Mouse (Mus musculus) kidney, embryonic 16.5 days (tissue): ENCODE measurements around the gene Lztfl1. TPM values are rescaled to one million over a fixed set of nuclear protein-coding genes. Genes with fewer than 3 reads are reported as not detected.
A peak's percentile ranks its signal among the peaks of the same experiment; 100 is the strongest.

ENCODE experiments used
- ATAC-seq: fragments of 200-750 bp; cut with Nextera tagmentation; 2 replicates; pipeline ENCODE4 v1.8.0; 2017; ENCODE audit warnings: moderate TSS enrichment; ENCODE audit not compliant: low FRiP score, low TSS enrichment
- H3K27ac ChIP-seq: fragments of 300-500 bp; sonication (generic); 2 replicates; pipeline ENCODE4 v1.5.1; 2014; ENCODE audit warnings: low read length
- H3K27me3 ChIP-seq: fragments of 300-500 bp; sonication (generic); 2 replicates; pipeline ENCODE4 v1.6.1; 2014; ENCODE audit warnings: low read length, control low read depth, mixed read lengths; ENCODE audit not compliant: insufficient read depth
- H3K36me3 ChIP-seq: fragments of 300-500 bp; sonication (generic); 2 replicates; pipeline ENCODE4 v1.6.1; 2014; ENCODE audit warnings: low read length, control low read depth, mixed read lengths; ENCODE audit not compliant: insufficient read depth
- H3K4me1 ChIP-seq: fragments of 300-500 bp; sonication (generic); 2 replicates; pipeline ENCODE4 v1.6.1; 2014; ENCODE audit warnings: low read length, control low read depth, mixed read lengths; ENCODE audit not compliant: insufficient read depth
- H3K4me2 ChIP-seq: fragments of 300-500 bp; sonication (generic); replicated peaks from 2 replicates; pipeline ENCODE4 v1.6.1; 2014; ENCODE audit warnings: low read depth, low read length
- H3K4me3 ChIP-seq: fragments of 300-500 bp; sonication (generic); 2 replicates; pipeline ENCODE4 v1.5.1; 2014; ENCODE audit warnings: mild to moderate bottlenecking, low read length
- H3K9ac ChIP-seq: fragments of 300-500 bp; sonication (generic); replicated peaks from 2 replicates; pipeline ENCODE4 v1.6.1; 2014; ENCODE audit warnings: low read length
- H3K9me3 ChIP-seq: fragments of 300-500 bp; sonication (generic); 2 replicates; pipeline ENCODE4 v1.6.1; 2016; ENCODE audit warnings: low read length, control low read depth
- WGBS: fragments of 180-500 bp; shearing (Covaris S2); extraction: QIAGEN DNeasy Blood & Tissue Kit; methylation state at CpG from one replicate; pipeline ENCODE4 v1.1.7; 2014; 5-methylcytosine and 5-hydroxymethylcytosine counted together
- polyA plus RNA-seq: library from polyadenylated mRNA; unstranded; fragments of >200 nt; fragmentation: Nextera tagmentation; extraction: Ambion mirVana; gene quantifications from 2 replicates; pipeline ENCODE4 v1.2.1, GENCODE M21; 2015

Lztfl1 gene
- polyA plus RNA-seq, result 48.1 and 48.4 TPM in 2 replicates

- Histone ChIP-seq H3K4me1 (peaks cover 6% of the 10 kb centered on the region), H3K4me3 (peak within 1 kb of the TSS; percentile 84), H3K27me3 (no peaks in the 10 kb centered on the region), H3K27ac (peak within 1 kb of the TSS; percentile 74), H3K36me3 (no peaks in the 10 kb centered on the region), H3K9ac (peak within 1 kb of the TSS; percentile 80), H3K9me3 (no peaks in the 10 kb centered on the region), H3K4me2 (peak within 1 kb of the TSS; percentile 59)
- under 1% methylated on average over 54 of the region's 55 CpGs for WGBS
- ATAC-seq, result peak; percentile 100
Observed at GRCm38 (mm10) chr9:123717186-123718008, at the start of gene Lztfl1. Gene Lztfl1 (minus strand): TSS chr9:123717697.

- Histone ChIP-seq H3K36me3 (no peaks in the 10 kb centered on the region), H3K27ac (no peak overlapping the region), H3K27me3 (no peaks in the 10 kb centered on the region), H3K9me3 (no peaks in the 10 kb centered on the region), H3K4me3 (no peak overlapping the region), H3K4me1 (no peaks in the 10 kb centered on the region), H3K4me2 (no peak overlapping the region), H3K9ac (no peak overlapping the region)
- 95% methylated on average over 3 of the region's 3 CpGs for WGBS
- no peak for ATAC-seq
Observed at GRCm38 (mm10) chr9:123766996-123767395, 49.5 kb upstream of the Lztfl1 start.

- 81% methylated on average over 3 of the region's 3 CpGs for WGBS
Observed at GRCm38 (mm10) chr9:123763771-123764170, 46.3 kb upstream of the Lztfl1 start.

GRCm38 (mm10) chr9:123762886-123763285 is 45.4 kb upstream of the Lztfl1 start:
- Histone ChIP-seq H3K36me3 (no peaks in the 10 kb centered on the region), H3K9ac (no peak overlapping the region), H3K4me1 (no peaks in the 10 kb centered on the region), H3K27ac (no peak overlapping the region), H3K9me3 (no peaks in the 10 kb centered on the region), H3K4me2 (no peak overlapping the region), H3K4me3 (no peak overlapping the region), H3K27me3 (no peaks in the 10 kb centered on the region)
- 88% methylated on average over 4 of the region's 4 CpGs for WGBS
- ATAC-seq, result no peak

More at GRCm38 (mm10) chr9:123763771-123764170, 46.3 kb upstream of the Lztfl1 start:
- no peak overlapping the region for H3K4me3 ChIP-seq
- H3K9ac ChIP-seq, result no peak overlapping the region
- H3K4me2 ChIP-seq, result no peak overlapping the region
- H3K4me1 ChIP-seq, result no peaks in the 10 kb centered on the region
- no peaks in the 10 kb centered on the region for H3K36me3 ChIP-seq
- H3K9me3 ChIP-seq, result no peaks in the 10 kb centered on the region
- no peak for ATAC-seq
- no peaks in the 10 kb centered on the region for H3K27me3 ChIP-seq
- H3K27ac ChIP-seq, result no peak overlapping the region

- H3K9ac ChIP-seq, result no peak overlapping the region
- H3K36me3 ChIP-seq, result no peaks in the 10 kb centered on the region
- WGBS, result 79% methylated on average over 3 of the region's 3 CpGs
- no peaks in the 10 kb centered on the region for H3K27me3 ChIP-seq
- no peaks in the 10 kb centered on the region for H3K9me3 ChIP-seq
- ATAC-seq, result no peak
- no peak overlapping the region for H3K4me3 ChIP-seq
- no peak overlapping the region for H3K4me2 ChIP-seq
- no peaks in the 10 kb centered on the region for H3K4me1 ChIP-seq
- no peak overlapping the region for H3K27ac ChIP-seq
Observed at GRCm38 (mm10) chr9:123760806-123761205, 43.3 kb upstream of the Lztfl1 start.

- Histone ChIP-seq H3K4me2 (no peak overlapping the region), H3K4me1 (no peaks in the 10 kb centered on the region), H3K36me3 (no peaks in the 10 kb centered on the region), H3K27me3 (no peaks in the 10 kb centered on the region), H3K4me3 (no peak overlapping the region), H3K9ac (no peak overlapping the region), H3K9me3 (no peaks in the 10 kb centered on the region), H3K27ac (no peak overlapping the region)
- 71% methylated on average over 4 of the region's 4 CpGs for WGBS
- no peak for ATAC-seq
Observed at GRCm38 (mm10) chr9:123758645-123759044, 41.1 kb upstream of the Lztfl1 start.

- no peaks in the 10 kb centered on the region for H3K4me1 ChIP-seq
- no peak overlapping the region for H3K9ac ChIP-seq
- H3K27ac ChIP-seq, result no peak overlapping the region
- no peak overlapping the region for H3K4me3 ChIP-seq
- H3K36me3 ChIP-seq, result no peaks in the 10 kb centered on the region
- H3K27me3 ChIP-seq, result no peaks in the 10 kb centered on the region
- no peak overlapping the region for H3K4me2 ChIP-seq
- H3K9me3 ChIP-seq, result no peaks in the 10 kb centered on the region
- 77% methylated on average over 1 of the region's 1 CpGs for WGBS
- ATAC-seq, result no peak
Observed at GRCm38 (mm10) chr9:123758156-123758555, 40.7 kb upstream of the Lztfl1 start.

- Histone ChIP-seq H3K9me3 (no peaks in the 10 kb centered on the region), H3K4me3 (no peak overlapping the region), H3K4me1 (no peaks in the 10 kb centered on the region), H3K36me3 (no peaks in the 10 kb centered on the region), H3K4me2 (no peak overlapping the region), H3K9ac (no peak overlapping the region), H3K27me3 (no peaks in the 10 kb centered on the region), H3K27ac (no peak overlapping the region)
- 55% methylated on average over 2 of the region's 2 CpGs for WGBS
- ATAC-seq, result no peak
Observed at GRCm38 (mm10) chr9:123757326-123757725, 39.8 kb upstream of the Lztfl1 start.

- 74% methylated on average over 3 of the region's 3 CpGs for WGBS
- no peak overlapping the region for H3K4me2 ChIP-seq
- no peaks in the 10 kb centered on the region for H3K36me3 ChIP-seq
- no peak overlapping the region for H3K4me3 ChIP-seq
- no peaks in the 10 kb centered on the region for H3K4me1 ChIP-seq
- no peaks in the 10 kb centered on the region for H3K27me3 ChIP-seq
- ATAC-seq, result no peak
- no peak overlapping the region for H3K9ac ChIP-seq
- no peak overlapping the region for H3K27ac ChIP-seq
- H3K9me3 ChIP-seq, result no peaks in the 10 kb centered on the region
Observed at GRCm38 (mm10) chr9:123756752-123757151, 39.3 kb upstream of the Lztfl1 start.

- ATAC-seq, result no peak
- 87% methylated on average over 4 of the region's 4 CpGs for WGBS
- H3K4me2 ChIP-seq, result no peak overlapping the region
- no peaks in the 10 kb centered on the region for H3K36me3 ChIP-seq
- no peak overlapping the region for H3K9ac ChIP-seq
- no peak overlapping the region for H3K27ac ChIP-seq
- no peak overlapping the region for H3K4me3 ChIP-seq
- H3K9me3 ChIP-seq, result no peaks in the 10 kb centered on the region
- H3K27me3 ChIP-seq, result no peaks in the 10 kb centered on the region
- no peaks in the 10 kb centered on the region for H3K4me1 ChIP-seq
Observed at GRCm38 (mm10) chr9:123754333-123754732, 36.8 kb upstream of the Lztfl1 start.
